Mouse (Mus musculus): ENCODE measurements around the gene Tmem120a.

- no peak for TF ChIP-seq HCFC1 (IDR thresholded peaks at IDR 0.05; ENCODE audit: borderline replicate concordance, insufficient read depth, low read length)
- no peak for TF ChIP-seq MAFK (IDR thresholded peaks at IDR 0.05; ENCODE audit: insufficient read depth, low read depth, low read length)
- TF ChIP-seq ZC3H11A (IDR thresholded peaks at IDR 0.05; ENCODE audit: borderline replicate concordance, low read depth, low read length), result no peak
- TF ChIP-seq ZNF384 (IDR thresholded peaks at IDR 0.05; ENCODE audit: low read depth, low read length), result no peak
Observed at GRCm38 (mm10) chr5:135701601-135702000, 42.6 kb downstream of the Tmem120a start.

Data from ES-E14 (cell line).